Mouse (Mus musculus): ENCODE measurements around the gene Nol4l.
A peak's percentile ranks its signal among the peaks of the same experiment; 100 is the strongest.

Nol4l gene

DNA sequence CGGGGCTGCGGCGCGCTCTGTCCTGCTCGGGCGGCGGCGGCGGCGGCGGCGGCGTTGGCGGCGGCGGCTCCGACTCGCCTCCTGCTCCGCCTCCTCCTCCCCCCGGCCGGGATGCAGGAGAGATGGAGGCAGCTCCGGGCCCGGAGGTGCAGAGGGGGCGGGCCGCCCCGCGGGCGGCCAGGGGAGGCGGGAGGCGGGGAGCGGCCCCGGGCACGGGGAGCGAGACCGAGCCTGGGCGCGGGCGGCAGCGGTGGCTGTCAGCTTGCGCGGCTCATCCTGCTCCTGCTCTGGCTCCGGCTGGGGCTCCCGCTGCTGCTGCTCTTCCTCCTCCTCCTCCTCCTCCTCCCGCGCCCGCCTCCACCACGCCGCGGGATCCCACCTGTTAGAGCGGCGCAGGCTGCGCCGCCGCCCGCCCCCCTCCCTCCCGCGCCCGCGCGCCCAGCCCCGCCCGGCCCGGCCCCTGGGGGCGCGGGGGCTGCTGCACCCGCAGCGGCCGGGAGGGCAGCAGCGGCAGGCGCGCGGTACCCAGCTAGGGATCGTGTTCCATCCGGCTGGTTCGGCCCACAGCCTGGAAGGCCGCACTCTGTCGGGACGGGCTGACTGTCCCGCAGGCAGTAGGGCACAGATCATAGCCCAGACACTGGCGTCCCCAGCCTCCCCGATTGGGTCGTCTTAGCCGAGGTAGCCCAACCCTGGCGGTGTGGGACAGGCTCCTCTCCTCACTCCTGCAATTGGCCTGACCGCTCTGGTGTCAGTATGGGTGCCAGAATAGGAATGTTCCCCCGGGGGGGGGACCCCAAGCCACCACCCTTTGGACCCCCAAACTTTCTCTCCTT, at the start of gene Nol4l:
Gene Nol4l, minus strand, starts transcription at position 41 of the 836 bp plus-strand sequence.
- DNase-seq, result peak; percentile 70

DNA sequence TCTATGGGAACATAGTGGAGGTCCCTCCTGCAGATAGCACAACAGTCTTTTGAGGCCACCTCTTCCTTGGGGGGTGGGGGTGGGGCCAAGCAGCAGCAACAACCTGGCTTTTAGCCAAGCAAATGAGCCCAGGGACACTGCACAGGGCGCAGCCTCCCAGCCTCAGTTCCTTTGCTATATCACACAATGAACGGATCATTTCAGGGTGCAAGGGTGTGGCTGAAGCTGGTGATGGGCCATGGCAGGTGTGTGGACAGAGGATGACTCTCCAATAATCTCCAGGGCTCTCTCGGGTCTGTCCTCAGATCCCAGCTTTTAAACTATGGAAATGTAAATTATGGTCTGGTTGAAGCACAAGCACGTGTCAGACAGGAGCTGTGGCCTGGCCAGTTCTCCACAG, 47.4 kb upstream of the Nol4l start:
- no peak for DNase-seq

DNA sequence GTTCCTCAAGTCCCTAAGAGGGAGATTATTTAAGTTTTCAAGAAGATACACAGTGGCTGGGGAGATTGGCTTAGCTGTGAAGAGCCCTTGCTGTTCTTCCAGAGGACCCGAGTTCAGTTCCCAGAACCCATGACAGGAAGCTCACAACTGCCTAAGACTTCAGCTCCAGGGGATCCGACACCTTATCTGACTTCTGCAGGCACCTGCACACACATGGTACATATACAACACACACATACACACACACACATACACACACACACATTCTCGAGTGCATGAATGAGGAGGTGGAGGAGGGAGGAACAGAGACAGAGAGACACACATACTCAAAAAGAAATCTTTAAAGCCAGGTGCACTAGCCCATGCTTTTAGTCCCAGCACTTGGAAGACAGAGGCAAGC, 46.4 kb upstream of the Nol4l start:
- DNase-seq, result no peak

DNA sequence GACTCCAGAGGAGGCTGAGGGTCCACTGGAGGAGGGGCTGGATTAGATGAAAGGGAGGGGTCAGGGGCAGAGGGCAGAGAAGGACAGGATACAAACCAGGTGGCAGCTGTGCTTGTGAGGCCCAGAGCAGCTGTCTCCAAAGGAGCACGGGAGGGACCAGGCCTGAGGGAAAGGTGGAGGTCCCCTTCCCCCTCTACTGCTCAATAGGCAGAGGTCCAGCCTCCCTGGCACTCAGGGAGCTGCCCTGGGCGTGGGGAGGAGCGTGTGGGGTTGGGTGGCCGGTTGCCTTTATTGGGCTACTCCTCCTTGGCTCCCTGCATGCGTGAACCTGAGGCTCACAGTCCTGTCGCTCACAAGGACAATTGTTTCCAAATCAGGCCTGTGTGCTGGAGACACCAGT, 45.8 kb upstream of the Nol4l start:
- no peak for DNase-seq

DNA sequence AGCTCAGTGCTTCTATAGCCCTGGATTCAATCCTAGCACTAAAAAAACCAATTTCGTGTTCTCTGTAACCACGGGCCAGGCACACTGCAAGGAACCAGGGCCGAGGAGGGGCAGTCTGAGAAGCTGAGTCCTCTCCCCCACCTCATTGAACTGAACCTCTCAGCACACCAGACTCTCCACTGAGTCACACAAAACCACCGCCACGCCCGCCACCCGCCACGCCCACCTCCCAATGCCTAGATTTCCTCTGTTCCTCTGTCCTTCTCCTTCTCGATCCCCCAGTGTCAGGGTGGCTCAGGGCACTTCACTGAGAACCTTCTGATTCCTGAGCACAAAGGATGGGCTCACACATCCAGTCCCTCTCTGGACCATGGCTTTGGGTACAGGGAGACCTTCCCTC, 43.3 kb upstream of the Nol4l start:
- no peak for DNase-seq

DNA sequence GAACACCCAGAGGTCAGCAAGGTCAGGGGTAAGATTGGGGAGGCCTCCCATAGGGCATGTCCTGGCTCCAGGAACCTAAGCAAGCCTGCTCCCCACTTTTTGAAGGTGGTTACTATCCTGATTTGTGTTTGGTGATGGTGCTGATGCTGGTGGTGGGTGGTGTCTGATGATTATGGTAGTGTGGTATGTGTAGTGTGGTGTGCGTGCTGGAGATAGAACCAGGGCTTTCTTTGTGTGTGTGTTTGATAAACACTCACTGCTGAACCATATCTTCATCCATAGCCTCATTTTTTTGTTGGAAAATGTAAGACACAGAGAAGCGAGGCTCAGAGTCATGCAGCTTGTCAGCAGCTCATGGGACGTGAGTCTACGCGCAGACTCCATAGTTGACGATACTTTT, 38.8 kb upstream of the Nol4l start:
- no peak for DNase-seq

DNA sequence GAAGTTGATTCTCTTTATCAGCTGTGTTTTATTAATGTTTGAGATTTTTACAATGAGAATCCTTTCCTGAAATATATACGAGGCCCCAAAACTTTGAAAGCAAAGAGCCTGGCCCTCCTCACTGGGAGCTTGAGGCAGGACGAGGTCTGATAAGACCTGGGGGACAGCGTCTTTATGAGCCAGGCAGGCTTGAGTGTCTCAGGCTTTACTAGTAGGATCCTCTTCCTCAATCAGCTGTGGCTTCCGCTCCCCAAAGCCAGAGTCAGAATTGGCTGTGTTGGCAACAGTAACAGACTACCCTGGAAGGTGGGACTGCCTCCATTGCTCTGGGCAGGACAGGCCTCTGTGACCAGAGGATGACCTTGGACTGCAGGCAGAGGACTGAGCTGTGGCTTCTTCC, 38.2 kb upstream of the Nol4l start:
- DNase-seq, result no peak

DNA sequence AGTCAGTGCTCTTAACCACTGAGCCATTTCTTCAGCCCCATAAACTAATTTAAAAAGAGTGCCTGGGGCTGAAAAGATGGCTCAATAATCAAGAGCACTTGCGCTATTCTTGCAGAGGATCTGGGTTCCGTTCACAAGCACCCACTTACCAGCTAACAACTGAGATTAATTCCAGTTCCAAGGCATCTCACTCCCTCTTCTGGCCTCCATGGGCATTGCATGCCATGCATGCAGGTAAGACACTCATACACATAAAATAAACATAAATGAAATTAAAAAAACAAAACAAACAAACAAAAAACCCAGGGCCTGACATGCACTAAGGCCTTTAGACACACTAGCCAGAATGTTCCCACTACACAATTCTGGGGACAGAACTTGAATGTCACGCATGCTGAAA, 34.6 kb upstream of the Nol4l start:
- no peak for DNase-seq

DNA sequence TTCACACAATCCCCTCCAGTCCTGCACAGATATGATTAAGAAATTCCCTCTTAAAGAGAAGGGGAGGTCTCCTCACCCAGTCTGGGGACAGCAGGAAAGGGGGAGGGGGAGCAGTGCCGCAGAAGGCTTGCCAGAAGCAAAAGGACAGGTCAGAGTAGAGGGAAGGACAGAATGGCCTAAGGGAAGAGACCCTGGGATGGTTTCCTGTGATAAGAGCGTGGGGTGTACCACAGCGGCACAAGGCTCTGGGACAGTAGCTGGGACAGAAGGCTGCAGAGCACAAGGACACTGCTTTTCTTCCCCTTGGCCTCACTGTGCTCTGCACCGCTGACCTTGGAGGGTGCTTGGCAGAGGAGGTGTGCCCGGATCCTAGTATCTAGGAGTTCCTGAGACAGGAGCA, 31.8 kb upstream of the Nol4l start:
- DNase-seq, result no peak

DNA sequence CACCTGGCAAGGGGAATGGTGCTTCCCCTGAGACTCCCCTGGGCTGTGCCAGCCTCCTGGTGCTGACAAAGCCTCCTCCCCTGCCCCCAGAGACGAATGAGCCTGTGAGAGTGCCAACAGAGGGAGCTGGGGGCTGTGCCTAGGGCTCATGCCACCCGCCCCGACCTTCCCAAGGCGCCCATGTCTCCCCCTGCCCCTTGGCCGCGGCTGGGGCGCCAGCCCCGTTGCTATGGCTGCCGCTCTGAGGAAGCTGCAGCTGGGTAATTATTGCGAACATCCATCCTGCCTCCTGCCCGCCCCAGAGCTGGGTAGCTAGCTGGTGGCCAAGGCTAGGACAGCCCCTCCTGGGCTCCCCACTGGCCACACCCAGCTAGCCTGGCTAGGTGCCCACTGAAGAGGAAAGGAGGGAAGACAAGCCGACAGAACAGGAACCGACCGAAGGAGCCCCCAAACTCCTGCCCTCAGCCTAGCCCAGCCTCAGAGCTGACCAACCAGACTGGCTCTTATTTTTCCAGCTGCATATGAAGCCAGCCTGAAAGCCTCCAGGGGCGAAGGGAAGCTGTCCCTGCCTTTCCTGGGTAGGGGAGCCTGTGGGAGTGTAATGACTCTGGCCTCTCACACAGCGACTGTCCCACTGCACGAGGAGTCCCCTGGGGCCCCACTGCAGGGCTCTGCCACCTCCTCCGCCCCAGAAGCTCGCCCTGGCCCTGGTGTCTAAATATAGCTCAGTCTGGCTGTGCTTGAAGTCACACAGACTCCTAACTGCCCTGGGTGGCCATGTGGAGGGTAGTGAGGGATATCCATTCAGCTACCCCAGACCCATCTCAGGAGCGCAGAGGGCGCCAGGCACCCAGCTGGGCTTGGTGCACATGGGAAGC, 31.1 kb upstream of the Nol4l start:
- peak; percentile 87 for DNase-seq

DNA sequence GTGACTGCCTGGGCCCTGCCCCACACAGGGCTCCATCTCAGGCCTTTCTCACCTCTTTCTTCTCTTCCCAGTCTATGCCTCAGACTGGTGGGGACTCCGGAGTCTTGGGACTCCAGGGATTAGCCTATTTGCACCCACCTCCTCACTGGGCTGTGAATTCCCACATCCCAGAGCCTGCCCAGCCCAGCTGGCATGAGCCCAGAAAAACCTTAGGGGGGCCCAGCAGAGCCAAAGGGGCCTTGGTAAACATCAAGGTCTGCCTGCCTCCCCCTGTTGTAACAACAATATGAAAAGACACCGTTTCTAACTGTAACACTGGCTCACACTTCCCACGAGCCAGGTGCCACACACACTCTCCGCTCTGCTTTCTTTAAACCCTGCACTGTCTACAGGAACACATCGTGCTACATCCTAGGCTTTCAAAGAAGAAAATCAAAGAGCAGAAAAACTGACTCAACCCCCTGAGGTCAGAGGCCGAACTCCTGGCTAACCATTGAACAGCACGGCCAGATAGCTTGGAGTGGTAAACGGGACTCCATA, 29.9 kb upstream of the Nol4l start:
- no peak for DNase-seq

DNA sequence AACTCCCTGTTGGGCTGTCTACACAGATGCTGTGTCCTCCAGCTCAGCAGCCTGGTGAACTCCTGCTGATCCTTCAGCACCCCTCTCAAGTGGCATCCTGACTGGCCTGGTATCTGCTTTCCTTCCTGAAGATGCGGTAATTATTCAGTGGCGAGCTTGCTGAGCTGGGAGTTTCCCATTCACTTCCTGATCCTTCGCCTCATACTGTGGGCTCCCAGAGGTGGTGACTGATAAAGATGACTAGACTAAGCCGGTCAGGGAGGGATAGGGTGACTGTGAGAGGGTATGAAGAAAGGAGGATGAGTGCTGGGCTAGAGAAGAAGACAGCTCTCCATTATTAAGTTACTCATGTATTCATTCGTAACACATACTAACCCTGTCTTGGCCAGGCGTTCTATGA, 28.7 kb upstream of the Nol4l start:
- no peak for DNase-seq

DNA sequence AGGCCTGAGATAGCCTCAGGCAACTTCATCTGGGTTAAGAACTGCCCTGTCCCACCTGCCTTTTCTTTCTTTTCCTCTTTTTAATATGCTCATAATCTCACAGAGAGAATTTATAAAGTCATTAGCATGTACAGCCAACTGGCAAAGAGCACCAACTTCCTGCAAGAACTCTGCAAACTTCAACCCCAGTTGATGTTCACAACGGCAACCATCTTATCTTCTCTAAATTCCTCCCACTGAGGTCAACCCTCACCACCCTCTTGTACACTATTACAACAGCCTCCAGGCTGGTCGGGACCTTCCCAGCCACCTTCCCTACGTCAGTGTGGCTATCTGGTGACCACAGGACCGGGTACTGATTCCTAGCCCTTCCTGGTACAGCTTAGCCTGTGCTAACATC, 27.5 kb upstream of the Nol4l start:
- DNase-seq, result no peak

DNA sequence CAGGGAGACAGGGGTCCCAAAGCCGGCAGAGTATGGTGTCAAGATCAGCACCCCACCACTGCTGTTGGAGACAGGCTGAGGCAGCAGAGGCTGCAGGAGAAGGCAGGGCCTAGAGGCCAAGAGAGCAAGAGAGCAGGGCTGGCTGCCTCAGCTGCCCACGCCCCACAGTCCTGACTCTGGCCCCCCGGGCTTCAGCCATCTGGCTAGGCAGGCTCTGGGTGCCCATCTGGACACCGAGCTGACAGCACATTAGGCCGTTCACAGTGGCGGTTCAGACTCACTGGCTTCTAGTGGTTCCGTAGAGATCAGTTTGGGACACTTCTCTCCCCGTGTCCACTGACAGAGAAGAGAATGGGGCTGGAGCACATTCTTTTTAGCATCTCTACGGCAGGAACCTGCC, 26.4 kb upstream of the Nol4l start:
- peak; percentile 55 for DNase-seq

DNA sequence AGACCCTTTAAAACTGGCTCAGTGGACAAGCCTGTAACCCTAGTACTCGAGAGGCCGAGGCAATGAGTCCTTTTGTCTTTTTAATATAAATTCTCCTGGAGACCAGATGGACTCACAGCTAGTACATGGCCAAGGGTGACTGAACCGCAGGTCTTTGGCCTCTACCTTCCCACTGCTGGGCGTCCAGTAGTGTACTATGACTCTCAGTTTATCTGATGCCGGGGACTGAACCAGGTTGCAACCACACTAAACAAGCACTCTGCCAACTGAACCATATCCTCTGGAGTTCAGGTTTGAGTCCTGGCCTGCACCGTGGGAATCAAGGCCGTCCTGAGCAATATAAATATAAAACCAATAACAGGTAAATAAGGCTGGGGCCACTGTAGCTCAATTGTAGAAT, 24.8 kb upstream of the Nol4l start:
- no peak for DNase-seq

DNA sequence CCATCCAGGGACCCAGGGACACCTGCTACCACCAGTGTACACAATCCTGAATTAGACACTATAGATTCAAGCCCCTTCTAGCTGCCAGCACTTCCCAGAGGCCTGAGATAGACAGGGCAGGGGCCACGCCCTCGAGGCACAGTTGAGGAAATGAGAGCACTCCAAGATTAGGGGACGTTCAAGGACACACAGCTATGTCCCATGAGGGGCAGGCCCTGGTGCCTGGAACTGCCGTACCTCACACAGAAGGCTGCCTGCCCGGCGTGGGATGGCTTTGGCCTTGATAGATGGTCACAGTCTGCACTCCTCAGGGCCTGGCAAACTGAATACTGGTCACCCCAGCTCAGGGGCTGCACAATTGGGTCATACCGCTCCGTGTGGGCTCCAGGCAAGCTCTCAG, 19.7 kb upstream of the Nol4l start:
- no peak for DNase-seq

DNA sequence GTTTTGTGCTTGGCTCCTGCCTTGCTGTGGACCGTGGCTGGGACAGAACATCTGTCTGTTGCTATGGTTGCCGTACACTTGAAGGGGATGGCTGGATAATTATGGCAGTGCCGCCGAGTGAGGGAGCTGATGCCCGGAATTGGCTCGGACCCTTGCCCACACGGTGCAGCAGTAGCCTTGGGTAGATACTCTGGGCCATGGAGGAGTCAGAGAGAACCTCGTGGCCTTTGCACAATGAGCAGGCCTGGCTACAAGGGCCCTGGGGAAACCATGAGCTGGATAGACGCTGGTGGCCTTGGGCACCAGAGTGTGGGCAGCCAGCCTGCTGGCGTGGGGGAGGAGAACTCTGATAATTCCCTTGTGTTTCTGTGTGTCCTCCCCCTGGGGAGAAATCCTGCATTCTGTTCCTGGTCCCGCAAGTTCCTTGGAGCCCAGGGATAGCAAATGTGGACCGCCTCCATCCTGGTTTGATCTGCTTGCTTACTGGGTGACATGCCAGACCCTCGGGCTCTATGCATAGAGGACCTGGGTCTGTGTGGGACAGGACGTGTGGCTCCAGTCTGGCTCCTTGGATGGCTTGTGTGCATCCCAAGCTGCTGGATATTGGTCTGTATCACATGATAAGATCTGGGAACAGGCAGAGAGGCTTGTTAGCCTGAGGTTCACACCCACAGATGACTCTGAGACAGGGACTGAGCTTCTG, 18.6 kb upstream of the Nol4l start:
- peak; percentile 53 for DNase-seq

DNA sequence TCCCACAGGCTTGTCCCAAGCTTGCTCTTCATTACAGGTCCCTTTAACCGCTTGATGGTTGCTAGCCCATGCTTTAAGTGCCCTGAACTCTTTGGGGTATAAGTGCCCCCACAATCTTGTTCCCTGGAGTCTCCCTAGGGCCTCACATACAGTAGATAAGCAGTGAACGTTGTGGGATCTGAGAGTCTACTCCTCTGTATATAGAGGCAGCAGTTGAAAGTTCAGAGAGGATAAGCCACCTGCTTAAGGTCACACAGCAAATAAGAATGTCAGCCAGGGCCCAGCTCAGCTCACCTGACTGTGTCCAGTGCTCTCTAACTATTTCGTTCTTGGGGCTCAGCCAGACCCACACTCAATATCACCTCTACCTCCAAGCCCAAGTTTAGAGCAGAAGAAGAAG, 17.9 kb upstream of the Nol4l start:
- DNase-seq, result no peak

DNA sequence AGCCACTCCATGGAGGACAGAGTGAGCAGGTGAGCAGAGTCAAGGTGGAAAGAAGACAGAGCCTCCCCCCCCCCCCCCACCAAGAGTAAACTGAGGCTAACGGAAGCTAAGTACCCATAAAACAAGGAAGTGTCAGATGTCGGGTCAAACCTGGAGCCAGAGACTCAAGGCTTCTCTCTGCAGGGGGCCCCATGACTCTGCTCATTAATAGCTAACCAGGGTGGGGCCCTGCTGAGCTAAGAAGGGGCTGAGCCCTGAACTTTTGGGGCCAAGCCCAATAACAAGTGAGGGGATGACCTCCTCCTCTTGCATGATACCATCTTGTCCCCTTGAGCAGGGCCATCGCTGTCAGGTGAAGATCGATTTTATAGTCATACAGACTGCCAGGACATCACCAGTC, 17.2 kb upstream of the Nol4l start:
- no peak for DNase-seq

DNA sequence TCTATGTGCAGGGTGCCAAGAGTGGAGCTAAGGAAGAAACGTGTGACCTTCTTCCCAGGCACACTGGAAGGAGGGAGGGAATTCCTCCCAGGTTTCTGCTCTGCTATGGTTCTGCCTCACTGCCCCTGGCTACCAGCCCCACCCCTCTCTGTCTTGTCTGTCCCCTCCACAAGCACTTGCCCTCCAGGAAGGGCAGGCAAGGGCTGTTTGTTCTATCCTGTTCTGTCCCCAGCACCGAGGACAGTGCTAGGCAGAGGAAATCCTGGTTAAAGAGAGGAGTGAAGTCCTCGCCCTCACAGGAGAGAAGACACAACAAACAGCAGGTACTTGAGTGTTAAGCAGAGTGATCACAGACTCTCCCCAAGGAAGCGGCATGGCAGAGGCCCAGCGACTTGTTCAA, 16.7 kb upstream of the Nol4l start:
- DNase-seq, result no peak

DNA sequence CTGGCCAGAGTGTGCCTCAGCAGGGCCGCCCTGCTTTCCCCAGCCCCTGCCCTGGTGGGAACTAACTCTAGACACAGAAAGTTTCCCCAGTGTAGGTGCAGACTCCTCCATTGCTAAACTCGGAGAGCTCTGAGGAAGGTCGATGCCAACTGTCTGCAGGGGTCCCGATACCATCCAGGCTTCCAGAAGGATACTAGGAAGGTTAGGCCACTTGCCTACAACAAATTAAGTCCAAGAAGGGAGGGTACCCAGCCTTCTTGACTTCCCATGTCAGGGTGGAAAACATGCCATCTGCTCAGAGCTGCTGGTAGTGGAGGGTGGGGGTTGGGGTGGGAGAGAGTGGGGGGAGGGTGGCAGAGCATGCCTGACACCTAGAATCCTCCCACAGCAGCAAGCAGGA, 15.0 kb upstream of the Nol4l start:
- no peak for DNase-seq

DNA sequence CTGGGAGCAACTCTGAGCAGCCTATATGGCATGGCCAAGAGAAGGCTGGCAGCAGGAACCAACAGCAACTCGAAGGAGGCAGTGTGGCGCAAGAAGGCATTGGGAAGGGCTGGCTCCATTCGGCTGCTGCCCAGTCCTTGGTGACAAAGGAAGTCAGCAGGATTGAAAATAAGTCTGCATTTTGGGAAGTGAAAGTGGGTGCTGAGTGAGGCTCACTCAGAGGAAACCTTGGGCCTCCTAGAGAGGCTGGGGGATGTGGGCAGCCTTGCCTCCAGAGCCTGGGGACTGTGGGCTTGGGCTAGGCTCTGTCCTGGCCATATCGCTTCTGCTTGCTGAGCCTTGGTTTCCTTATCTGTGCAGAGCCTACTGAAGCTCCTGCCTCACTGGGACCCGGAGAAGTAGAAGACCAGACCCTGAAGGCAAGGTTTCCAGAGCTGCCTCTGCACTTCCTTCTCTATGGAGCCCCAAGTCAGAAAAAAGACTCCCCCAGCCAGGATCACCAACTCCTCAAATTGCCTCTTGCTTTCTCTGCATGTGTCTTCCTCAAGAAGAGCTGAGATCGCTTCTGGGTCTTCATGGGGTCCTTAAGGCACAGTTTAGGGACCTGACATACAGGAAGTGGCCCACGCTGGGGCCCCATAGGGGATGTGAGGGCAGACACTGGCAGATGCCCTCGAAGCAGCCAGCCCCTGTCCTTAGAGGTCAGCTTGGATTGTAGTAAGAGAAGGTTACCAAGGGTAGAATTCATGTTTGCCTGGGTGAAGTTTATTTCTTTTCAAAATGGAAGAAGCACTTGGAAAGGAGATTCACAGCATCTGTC, 14.3 kb upstream of the Nol4l start:
- DNase-seq, result no peak
